Mouse (Mus musculus) brain, embryonic 14.5 days (tissue): Measurements from ENCODE around the gene Mfap2.

Experiments used
- CTCF ChIP-seq: fragments of 200-500 bp; IDR thresholded peaks from 2 replicates; pipeline ENCODE4 v1.5.1; 2012; ENCODE audit warnings: inconsistent platforms, mild to moderate bottlenecking, moderate library complexity, borderline replicate concordance; ENCODE audit not compliant: insufficient read depth, insufficient read length; ENCODE audit errors: extremely low read depth
- POLR2A ChIP-seq: fragments of 200-500 bp; IDR thresholded peaks from 2 replicates; pipeline ENCODE4 v1.6.1; 2012; ENCODE audit warnings: mild to moderate bottlenecking, inconsistent platforms, borderline replicate concordance; ENCODE audit not compliant: poor library complexity, insufficient read depth, insufficient read length, severe bottlenecking; ENCODE audit errors: extremely low read depth

- TF ChIP-seq CTCF = no peak
- no peak for TF ChIP-seq POLR2A
Measured at GRCm38 (mm10) chr4:141011556-141012328, 1.5 kb downstream of the Mfap2 start.
